In genomic region chr10:42987594-42988052, GRCm38 (mm10) we compare ENCODE assay signal across 9 mouse cellular contexts.
DNase-seq lines count a peak whose midpoint lies in the region; ATAC-seq and TF ChIP-seq lines count a peak whose summit lies in the region.
"Had no signal": no experiment of that assay in that cellular context is flagged by ENCODE, and none has a peak within 500 bp of the region (broad histone marks: within the 10 kb centered on the region; RNA-seq: fewer than 3 reads in every experiment).

No protein-coding gene starts in this region.

- peak; percentile 73 for TF ChIP-seq CTCF in layer of hippocampus, adult 2 months (conservative IDR thresholded peaks at IDR 0.05)
- TF ChIP-seq CTCF in cortical plate, adult 2 months (IDR thresholded peaks at IDR 0.05; ENCODE audit: extremely low read depth, insufficient read depth, low read length), result peak; percentile 55
- peak; percentile 76 for TF ChIP-seq CTCF in heart, adult 2 months (IDR thresholded peaks at IDR 0.05)

- H3K9ac ChIP-seq in heart, adult 2 months (ENCODE audit: low read depth, low read length), result no peak overlapping the region
- H3K9ac ChIP-seq in stomach, embryonic 14.5 days (replicated peaks; ENCODE audit: low read depth, low read length), result no peak overlapping the region

- TF ChIP-seq EP300 in heart, adult 2 months (IDR thresholded peaks at IDR 0.05; ENCODE audit: insufficient read depth, low read depth, low read length), result no peak

- H3K27ac ChIP-seq in layer of hippocampus, adult 2 months, result no peak overlapping the region
- H3K27ac ChIP-seq in cortical plate, adult 2 months (ENCODE audit: insufficient read depth, low read length), result no peak overlapping the region
- H3K27ac ChIP-seq in heart, adult 2 months, result no peak overlapping the region
- no peak overlapping the region for H3K27ac ChIP-seq in stomach, embryonic 14.5 days (ENCODE audit: low read length)

- H3K4me2 ChIP-seq in stomach, embryonic 14.5 days (replicated peaks; ENCODE audit: low read depth, low read length), result no peak overlapping the region

- no peak overlapping the region for H3K4me3 ChIP-seq in layer of hippocampus, adult 2 months
- no peak overlapping the region for H3K4me3 ChIP-seq in cortical plate, adult 2 months (ENCODE audit: insufficient read depth, low read length)
- H3K4me3 ChIP-seq in heart, adult 2 months, result no peak overlapping the region
- no peak overlapping the region for H3K4me3 ChIP-seq in stomach, embryonic 14.5 days (ENCODE audit: low read depth, low read length)
- H3K4me3 ChIP-seq: megakaryocyte, embryonic 14.5 days had no signal

- no peak for DNase-seq in layer of hippocampus, adult 2 months (ENCODE audit: low spot score in 2 of 2)
- DNase-seq in layer of hippocampus, adult 9-11 months, result no peak
- peak; percentile 60 to 63 for DNase-seq in heart, adult 2 months
- DNase-seq in kidney, adult 9 months, result peak; percentile 72
- DNase-seq in testis, postnatal 14 days (ENCODE audit: low spot score), result no peak

- H3K4me1 ChIP-seq in cortical plate, adult 2 months (ENCODE audit: control insufficient read depth, insufficient read depth, low read length), result no peaks in the 10 kb centered on the region
- no peaks in the 10 kb centered on the region; the same call in 1 of the 2 replicates for H3K4me1 ChIP-seq in heart, adult 2 months (ENCODE audit: control insufficient read depth, insufficient read depth, low read length)
- H3K4me1 ChIP-seq in stomach, embryonic 14.5 days (ENCODE audit: control insufficient read depth, insufficient read depth, low read length), result no peaks in the 10 kb centered on the region

- H3K27me3 ChIP-seq in heart, adult 2 months (ENCODE audit: control insufficient read depth, insufficient read depth, low read length), result no peaks in the 10 kb centered on the region
- no peaks in the 10 kb centered on the region for H3K27me3 ChIP-seq in stomach, embryonic 14.5 days (ENCODE audit: control insufficient read depth, insufficient read depth, low read length)

- no peaks in the 10 kb centered on the region for H3K9me3 ChIP-seq in stomach, embryonic 14.5 days (ENCODE audit: control insufficient read depth, low read depth, low read length)
- H3K9me3 ChIP-seq: megakaryocyte, embryonic 14.5 days had no signal

- H3K79me2 ChIP-seq in heart, adult 2 months (replicated peaks; ENCODE audit: control insufficient read depth, insufficient read depth, low read length), result no peaks in the 10 kb centered on the region

- H3K36me3 ChIP-seq in heart, adult 2 months (ENCODE audit: control insufficient read depth, insufficient read depth, low read length), result no peaks in the 10 kb centered on the region
- no peaks in the 10 kb centered on the region for H3K36me3 ChIP-seq in stomach, embryonic 14.5 days (ENCODE audit: control insufficient read depth, insufficient read depth, low read length)

- TF ChIP-seq POLR2A in cortical plate, adult 2 months (IDR thresholded peaks at IDR 0.05; ENCODE audit: extremely low read depth, insufficient read depth, low read length), result no peak
- TF ChIP-seq POLR2A in heart, adult 2 months (IDR thresholded peaks at IDR 0.05; ENCODE audit: insufficient read depth, low read depth, low read length), result no peak

- 16% methylated on average over 6 of the region's 6 CpGs for WGBS in heart, adult 2 months
- 19% methylated on average over 6 of the region's 6 CpGs for WGBS in stomach, embryonic 14.5 days

- 0 out of 2 replicates have a peak, but pooled peaks have one; percentile 43 for ATAC-seq in megakaryocyte, adult 5-6 weeks (ENCODE audit: poor library complexity, severe bottlenecking)
- peak; percentile 47 for ATAC-seq in stomach, embryonic 14.5 days (ENCODE audit: insufficient number of reproducible peaks, insufficient read depth, low FRiP score, low read depth)

- intact Hi-C loops in heart, adult 2 months (cut with DNase I), result loop anchor here (5.0 kb wide), 2 partner anchors 145 to 290 kb away; no protein-coding TSS in a partner anchor

Comparison
In these comparisons a context has a peak if more than half of its experiments do, and no peak if none do; other contexts are left out.
1. DNase-seq: peak in heart, adult 2 months (2 of 2) and kidney, adult 9 months (single experiment); none in layer of hippocampus, adult 2 months (0 of 2), layer of hippocampus, adult 9-11 months (single experiment) and testis, postnatal 14 days (single experiment).
2. Peak in every context shown above with its lines, with median percentiles within 50 percentile points of each other: CTCF ChIP-seq.